Mouse (Mus musculus) embryonic facial prominence, embryonic 12.5 days (tissue): Measurements from ENCODE around the gene Ngb. TPM values are rescaled to one million over a fixed set of nuclear protein-coding genes. Genes with fewer than 3 reads are reported as not detected.
A peak's percentile ranks its signal among the peaks of the same experiment; 100 is the strongest.

Experiments used
- ATAC-seq: fragments of 200-750 bp; cut with Nextera tagmentation; 2 replicates; pipeline ENCODE4 v1.8.0; 2017; ENCODE audit not compliant: insufficient number of reproducible peaks, insufficient read depth, low FRiP score, low TSS enrichment
- H3K27ac ChIP-seq: fragments of 300-500 bp; sonication (generic); 2 replicates; pipeline ENCODE4 v1.5.1; 2016; ENCODE audit warnings: mild to moderate bottlenecking
- H3K27me3 ChIP-seq: fragments of 300-500 bp; sonication (generic); 2 replicates; pipeline ENCODE4 v1.6.1; 2016; ENCODE audit warnings: mild to moderate bottlenecking, moderate library complexity
- H3K36me3 ChIP-seq: fragments of 300-500 bp; sonication (generic); 2 replicates; pipeline ENCODE4 v1.6.1; 2016; ENCODE audit warnings: mild to moderate bottlenecking
- H3K4me1 ChIP-seq: fragments of 300-500 bp; sonication (generic); 2 replicates; pipeline ENCODE4 v1.6.1; 2016
- H3K4me2 ChIP-seq: fragments of 300-500 bp; sonication (generic); replicated peaks from 2 replicates; pipeline ENCODE4 v1.6.1; 2016; ENCODE audit warnings: mild to moderate bottlenecking, moderate library complexity
- H3K4me3 ChIP-seq: fragments of 300-500 bp; sonication (generic); 2 replicates; pipeline ENCODE4 v1.5.1; 2016; ENCODE audit warnings: mild to moderate bottlenecking
- H3K9ac ChIP-seq: fragments of 300-500 bp; sonication (generic); 2 replicates; pipeline ENCODE4 v1.6.1; 2016; ENCODE audit warnings: mild to moderate bottlenecking, moderate library complexity
- H3K9me3 ChIP-seq: fragments of 300-500 bp; sonication (generic); 2 replicates; pipeline ENCODE4 v1.6.1; 2016; ENCODE audit warnings: mild to moderate bottlenecking, moderate library complexity
- WGBS: fragments of 180-500 bp; shearing (Covaris S2); methylation state at CpG from one replicate; pipeline ENCODE4 v1.1.7; 2016; 5-methylcytosine and 5-hydroxymethylcytosine counted together
- polyA plus RNA-seq: library from polyadenylated mRNA; unstranded; fragments of >200 nt; fragmentation: Nextera tagmentation; extraction: Ambion mirVana; gene quantifications from 2 replicates; pipeline ENCODE4 v1.2.1, GENCODE M21; 2016

Ngb gene
- polyA plus RNA-seq, 1 experiment from 2014 or later = 0.42 TPM

DNA sequence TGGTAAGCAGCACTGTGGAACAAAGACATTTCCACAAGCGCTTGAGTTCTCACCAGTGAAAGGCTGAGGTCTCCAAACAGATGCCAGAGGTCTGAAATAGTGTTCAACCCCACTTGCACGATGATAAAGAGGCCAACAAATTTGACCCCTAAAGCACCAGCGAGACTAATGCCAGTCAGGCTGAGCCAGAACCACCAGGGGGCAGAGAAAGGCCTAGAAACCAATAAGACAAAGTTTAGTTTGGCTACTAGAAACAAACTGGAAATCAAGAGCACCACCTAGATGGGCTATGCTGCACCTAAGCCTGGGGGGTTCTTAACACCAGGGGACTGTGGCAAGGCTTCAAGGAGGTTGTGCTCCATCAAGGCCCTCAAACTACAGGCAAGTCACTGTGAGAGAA, 29.3 kb upstream of the Ngb start:
- no peak for ATAC-seq
- Histone ChIP-seq H3K4me3 (no peak overlapping the region), H3K27me3 (no peaks in the 10 kb centered on the region), H3K9ac (no peak overlapping the region), H3K27ac (no peak overlapping the region), H3K36me3 (peaks cover 9% of the 10 kb centered on the region; the same call in 1 of the 2 replicates), H3K9me3 (no peaks in the 10 kb centered on the region), H3K4me2 (no peak overlapping the region), H3K4me1 (no peaks in the 10 kb centered on the region)
- 67% methylated on average over 3 of the region's 3 CpGs for WGBS

GRCm38 (mm10) chr12:87131181-87131580, 28.8 kb upstream of the Ngb start:
- Histone ChIP-seq H3K27me3 (no peaks in the 10 kb centered on the region), H3K4me1 (no peaks in the 10 kb centered on the region), H3K9ac (no peak overlapping the region), H3K27ac (no peak overlapping the region), H3K9me3 (no peaks in the 10 kb centered on the region), H3K36me3 (peaks cover 9% of the 10 kb centered on the region; the same call in 1 of the 2 replicates), H3K4me2 (no peak overlapping the region), H3K4me3 (no peak overlapping the region)
- WGBS = 85% methylated on average over 2 of the region's 2 CpGs
- no peak for ATAC-seq

GRCm38 (mm10) chr12:87130224-87130623, 27.9 kb upstream of the Ngb start:
- H3K9me3 ChIP-seq = no peaks in the 10 kb centered on the region
- H3K27ac ChIP-seq = no peak overlapping the region
- WGBS = 93% methylated on average over 4 of the region's 4 CpGs
- H3K4me3 ChIP-seq = no peak overlapping the region
- H3K27me3 ChIP-seq = no peaks in the 10 kb centered on the region
- H3K36me3 ChIP-seq = peaks cover 9% of the 10 kb centered on the region; the same call in 1 of the 2 replicates
- no peak overlapping the region for H3K9ac ChIP-seq
- H3K4me2 ChIP-seq = no peak overlapping the region
- ATAC-seq = no peak
- no peaks in the 10 kb centered on the region for H3K4me1 ChIP-seq

- Histone ChIP-seq H3K9ac (no peak overlapping the region), H3K4me1 (no peaks in the 10 kb centered on the region), H3K36me3 (peaks cover 15% of the 10 kb centered on the region; the same call in 1 of the 2 replicates), H3K9me3 (no peaks in the 10 kb centered on the region), H3K4me3 (no peak overlapping the region), H3K27ac (no peak overlapping the region), H3K27me3 (no peaks in the 10 kb centered on the region), H3K4me2 (no peak overlapping the region)
- no peak for ATAC-seq
- 57% methylated on average over 4 of the region's 4 CpGs for whole genome bisulfite sequencing
Measured at GRCm38 (mm10) chr12:87127256-87127655, 24.9 kb upstream of the Ngb start.

DNA sequence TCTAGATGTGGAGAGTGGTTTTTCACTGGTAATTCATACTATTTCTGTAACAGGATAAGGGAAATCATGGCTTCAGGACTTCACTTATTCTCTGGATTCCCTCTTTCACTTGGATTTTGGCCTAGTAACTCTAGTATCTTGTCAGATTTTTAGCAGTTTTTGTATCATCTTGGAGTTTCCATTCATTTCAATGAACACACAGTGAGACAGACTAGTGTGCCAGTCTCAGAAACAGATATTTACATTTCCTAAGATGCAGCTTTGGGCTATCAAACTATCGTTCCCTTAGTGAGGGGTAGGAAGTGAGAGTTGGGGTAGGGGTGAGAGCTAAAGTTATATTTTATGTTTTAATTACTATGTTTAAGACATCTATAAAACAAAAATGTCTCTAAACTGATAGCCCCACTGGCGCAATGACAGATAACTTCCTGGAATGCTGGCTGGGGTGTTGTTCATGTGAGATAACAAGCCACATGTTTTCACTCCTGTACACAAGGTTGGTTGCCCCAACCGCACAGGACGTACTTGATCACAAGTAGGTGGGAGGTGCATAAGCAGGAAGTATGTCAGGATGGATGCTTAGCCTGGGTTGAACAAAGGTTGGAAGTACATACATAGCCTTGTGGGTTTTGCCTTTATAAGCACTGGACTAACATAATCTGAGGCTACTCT, 19.7 kb upstream of the Ngb start:
- H3K36me3 ChIP-seq = peaks cover 20% of the 10 kb centered on the region
- no peaks in the 10 kb centered on the region for H3K27me3 ChIP-seq
- no peak overlapping the region for H3K4me2 ChIP-seq
- no peak overlapping the region for H3K4me3 ChIP-seq
- WGBS = 85% methylated on average over 4 of the region's 4 CpGs
- no peak overlapping the region for H3K9ac ChIP-seq
- ATAC-seq = no peak
- no peaks in the 10 kb centered on the region for H3K9me3 ChIP-seq
- no peaks in the 10 kb centered on the region for H3K4me1 ChIP-seq
- H3K27ac ChIP-seq = no peak overlapping the region

DNA sequence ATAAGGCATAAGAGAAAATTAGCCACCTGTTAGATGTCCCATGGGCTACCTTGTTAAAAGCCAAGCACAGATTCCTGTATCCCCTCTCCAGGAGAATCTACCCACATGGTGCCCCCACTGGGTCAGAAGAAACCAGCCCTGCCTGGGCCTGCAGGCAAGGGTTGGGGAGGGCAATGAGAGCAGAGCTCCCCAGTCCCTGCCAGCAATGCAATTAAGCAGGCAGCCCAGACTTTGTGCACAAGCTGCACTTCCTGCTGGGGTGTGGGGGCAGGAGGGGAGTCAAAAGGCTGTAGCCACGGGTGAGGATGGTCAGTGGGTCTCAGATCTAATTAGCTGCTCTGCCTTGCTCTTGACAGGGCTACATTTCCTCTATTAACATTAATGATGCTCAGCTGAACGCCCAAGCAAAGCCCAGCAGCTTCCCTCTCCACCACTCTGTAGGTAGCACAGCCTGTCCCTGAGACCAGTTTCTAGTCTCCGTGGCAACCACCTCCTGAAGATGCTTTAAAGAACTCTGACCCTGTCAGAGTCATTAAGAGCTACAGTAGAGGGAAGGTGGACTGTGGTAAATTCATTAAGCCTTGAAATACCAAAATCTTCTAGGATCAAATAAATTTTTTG, 5.1 kb upstream of the Ngb start:
- peaks cover 26% of the 10 kb centered on the region for H3K36me3 ChIP-seq
- 0 out of 2 replicates have a peak, but pooled peaks have one; percentile 26 for ATAC-seq
- peaks cover 14% of the 10 kb centered on the region for H3K27me3 ChIP-seq
- no peaks in the 10 kb centered on the region for H3K9me3 ChIP-seq
- no peak overlapping the region for H3K9ac ChIP-seq
- H3K4me3 ChIP-seq = no peak overlapping the region
- H3K4me2 ChIP-seq = no peak overlapping the region
- no peaks in the 10 kb centered on the region for H3K4me1 ChIP-seq
- no peak overlapping the region for H3K27ac ChIP-seq
- 36% methylated on average over 3 of the region's 3 CpGs for WGBS

GRCm38 (mm10) chr12:87104796-87105195, 2.5 kb upstream of the Ngb start:
- H3K4me2 ChIP-seq = no peak overlapping the region
- H3K9me3 ChIP-seq = no peaks in the 10 kb centered on the region
- no peak for ATAC-seq
- peaks cover 15% of the 10 kb centered on the region for H3K36me3 ChIP-seq
- WGBS = 76% methylated on average over 4 of the region's 4 CpGs
- H3K9ac ChIP-seq = no peak overlapping the region
- no peak overlapping the region for H3K4me3 ChIP-seq
- no peak overlapping the region for H3K27ac ChIP-seq
- H3K4me1 ChIP-seq = peaks cover 9% of the 10 kb centered on the region
- H3K27me3 ChIP-seq = peaks cover 41% of the 10 kb centered on the region

- no peak overlapping the region for H3K27ac ChIP-seq
- no peak overlapping the region for H3K4me2 ChIP-seq
- H3K4me3 ChIP-seq = no peak overlapping the region
- peaks cover 9% of the 10 kb centered on the region for H3K4me1 ChIP-seq
- no peak for ATAC-seq
- H3K27me3 ChIP-seq = peaks cover 42% of the 10 kb centered on the region
- H3K9ac ChIP-seq = no peak overlapping the region
- H3K36me3 ChIP-seq = peaks cover 3% of the 10 kb centered on the region; the same call in 1 of the 2 replicates
- WGBS = 87% methylated on average over 4 of the region's 4 CpGs
- H3K9me3 ChIP-seq = no peaks in the 10 kb centered on the region
Measured at GRCm38 (mm10) chr12:87103471-87103870, 1.1 kb upstream of the Ngb start.

DNA sequence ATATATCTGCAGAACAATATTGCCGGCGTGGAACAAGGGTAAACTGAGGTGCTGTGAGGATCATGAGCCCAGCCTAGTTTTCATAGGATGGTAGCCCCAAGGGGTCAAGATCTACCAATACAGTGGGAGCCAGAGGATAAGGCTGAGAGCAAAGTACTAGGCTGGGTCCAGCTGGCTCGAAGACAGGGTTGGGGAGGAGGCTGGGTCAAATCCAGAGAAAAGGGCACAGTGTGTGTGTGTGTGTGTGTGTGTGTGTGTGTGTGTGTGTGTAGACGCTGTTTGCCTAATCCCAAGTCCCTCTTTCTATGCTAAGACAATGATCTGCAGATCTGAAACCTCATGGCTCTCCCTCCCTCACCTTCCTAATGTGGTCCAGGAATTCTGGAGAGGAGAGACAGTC, 2.0 kb downstream of the Ngb start:
- no peak for ATAC-seq
- H3K27ac ChIP-seq = no peak overlapping the region
- H3K4me3 ChIP-seq = no peak overlapping the region
- H3K4me2 ChIP-seq = no peak overlapping the region
- H3K9ac ChIP-seq = no peak overlapping the region
- H3K36me3 ChIP-seq = no peaks in the 10 kb centered on the region
- H3K9me3 ChIP-seq = no peaks in the 10 kb centered on the region
- 76% methylated on average over 4 of the region's 4 CpGs for WGBS
- peaks cover 44% of the 10 kb centered on the region for H3K27me3 ChIP-seq
- peaks cover 9% of the 10 kb centered on the region for H3K4me1 ChIP-seq

DNA sequence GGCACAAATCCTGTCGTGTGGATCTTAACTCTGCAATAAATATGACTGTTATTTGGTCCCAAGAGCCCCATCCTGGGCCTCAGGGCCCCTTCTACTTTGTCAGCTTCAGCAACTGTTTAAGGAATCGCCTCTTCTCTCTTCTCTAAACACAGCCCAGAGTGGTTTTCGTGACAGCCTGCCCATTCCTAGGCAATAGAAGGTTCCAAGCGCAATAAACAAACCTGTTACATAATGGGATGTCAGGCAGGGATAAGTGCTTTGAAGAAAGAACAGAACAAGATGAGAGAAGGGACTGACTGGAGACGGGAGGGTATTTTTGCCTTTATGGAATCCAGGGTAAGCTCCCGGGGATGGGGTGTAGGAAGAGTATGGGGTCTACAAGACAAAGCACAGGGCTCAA, 8.7 kb downstream of the Ngb start:
- no peak overlapping the region for H3K4me3 ChIP-seq
- 66% methylated on average over 6 of the region's 6 CpGs for WGBS
- H3K4me1 ChIP-seq = no peaks in the 10 kb centered on the region
- no peak for ATAC-seq
- H3K4me2 ChIP-seq = no peak overlapping the region
- H3K36me3 ChIP-seq = no peaks in the 10 kb centered on the region
- H3K9ac ChIP-seq = no peak overlapping the region
- no peaks in the 10 kb centered on the region for H3K9me3 ChIP-seq
- 0 out of 2 replicates have a peak, but pooled peaks cover 3% of the 10 kb centered on the region for H3K27me3 ChIP-seq
- H3K27ac ChIP-seq = no peak overlapping the region

DNA sequence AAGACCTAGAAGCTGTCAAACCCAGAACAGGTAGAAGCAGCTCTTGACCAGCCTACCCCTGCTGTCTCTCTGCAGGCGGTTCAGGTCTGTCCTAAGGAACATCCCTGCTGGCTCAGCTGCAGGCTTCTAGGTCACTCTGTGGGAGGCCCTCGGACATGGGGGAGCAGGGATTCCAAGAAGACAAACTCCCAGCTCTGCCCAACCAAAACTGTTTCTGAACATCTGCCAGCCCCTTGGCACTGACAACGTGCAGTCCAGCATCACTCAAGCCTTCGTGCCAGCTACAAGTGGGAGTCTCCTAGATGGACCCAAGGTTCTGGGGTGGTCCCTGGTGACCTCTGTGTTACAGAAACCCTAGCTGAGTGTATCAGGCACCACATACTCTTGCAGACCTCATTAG, 9.1 kb downstream of the Ngb start:
- no peak overlapping the region for H3K4me3 ChIP-seq
- no peaks in the 10 kb centered on the region for H3K9me3 ChIP-seq
- no peak for ATAC-seq
- 73% methylated on average over 4 of the region's 4 CpGs for WGBS
- H3K9ac ChIP-seq = no peak overlapping the region
- no peak overlapping the region for H3K27ac ChIP-seq
- H3K4me1 ChIP-seq = no peaks in the 10 kb centered on the region
- no peak overlapping the region for H3K4me2 ChIP-seq
- H3K27me3 ChIP-seq = 0 out of 2 replicates have a peak, but pooled peaks cover under 1% of the 10 kb centered on the region
- H3K36me3 ChIP-seq = no peaks in the 10 kb centered on the region

GRCm38 (mm10) chr12:87091916-87092315, 10.4 kb downstream of the Ngb start:
- Histone ChIP-seq H3K4me3 (no peak overlapping the region), H3K27me3 (no peaks in the 10 kb centered on the region), H3K9me3 (no peaks in the 10 kb centered on the region), H3K9ac (no peak overlapping the region), H3K4me2 (no peak overlapping the region), H3K36me3 (no peaks in the 10 kb centered on the region), H3K27ac (no peak overlapping the region), H3K4me1 (no peaks in the 10 kb centered on the region)
- no peak for ATAC-seq
- WGBS = 81% methylated on average over 2 of the region's 2 CpGs
